Mouse (Mus musculus) heart, adult 2 months (tissue): Measurements from ENCODE around the gene Pfkfb3.

Experiments used
- CTCF ChIP-seq: fragments of 200-600 bp; IDR thresholded peaks from 2 replicates; pipeline ENCODE4 v1.8.1; 2022; ENCODE audit warnings: antibody characterized with exemption, mild to moderate bottlenecking, moderate library complexity
- POLR2A ChIP-seq: fragments of 200-500 bp; IDR thresholded peaks from 2 replicates; pipeline ENCODE4 v1.6.1; 2011; ENCODE audit warnings: mild to moderate bottlenecking, low read depth, low read length, control low read depth; ENCODE audit not compliant: insufficient read depth

- TF ChIP-seq CTCF (no peak), POLR2A (no peak)
Measured at GRCm38 (mm10) chr2:11524736-11525135, 29.1 kb downstream of the Pfkfb3 start.
